Mouse (Mus musculus) cerebellum, adult (tissue): Measurements from ENCODE around the gene Glt8d2.
"Not testable (repeated sequence)": the region's sequence is repeated elsewhere in the genome, so short reads cannot be mapped to it uniquely, and the experiment has no call there.

Experiments
- ATAC-seq: cut with Nextera tagmentation; 2 replicates; pipeline ENCODE4 v1.9.2; 2017; ENCODE audit warnings: mild to moderate bottlenecking, moderate library complexity, mixed read lengths; ENCODE audit not compliant: insufficient number of reproducible peaks, low FRiP score, low TSS enrichment

Glt8d2 gene

GRCm38 (mm10) chr10:82647205-82647811 lies 43.1 kb downstream of the Glt8d2 start:
- ATAC-seq: no peak

- ATAC-seq: no peak
These were observed 44.4 kb downstream of the Glt8d2 start for GRCm38 (mm10) chr10:82646083-82646482.

GRCm38 (mm10) chr10:82641481-82641880 lies 49.0 kb downstream of the Glt8d2 start:
- no peak for ATAC-seq

GRCm38 (mm10) chr10:82639032-82639698 lies 51.3 kb downstream of the Glt8d2 start:
- no peak for ATAC-seq

GRCm38 (mm10) chr10:82636321-82636720 lies 54.1 kb downstream of the Glt8d2 start:
- no peak for ATAC-seq

- no peak for ATAC-seq
These were observed 56.1 kb downstream of the Glt8d2 start for GRCm38 (mm10) chr10:82634348-82634747.

GRCm38 (mm10) chr10:82632496-82633280 lies 57.8 kb downstream of the Glt8d2 start:
- no peak for ATAC-seq

- no peak for ATAC-seq
These were observed 59.3 kb downstream of the Glt8d2 start for GRCm38 (mm10) chr10:82631133-82631532.

GRCm38 (mm10) chr10:82630497-82630896 lies 60.0 kb downstream of the Glt8d2 start:
- ATAC-seq: no peak

GRCm38 (mm10) chr10:82629586-82630255 lies 60.7 kb downstream of the Glt8d2 start, which contains the start of gene Tdg:
TSS of gene Tdg (plus strand) at chr10:82629828.
- peak; percentile 91 for ATAC-seq

- ATAC-seq: no peak; the same call in 1 of the 2 replicates
These were observed 61.3 kb downstream of the Glt8d2 start for GRCm38 (mm10) chr10:82629111-82629585.

- ATAC-seq: not testable (repeated sequence)
These were observed 66.9 kb downstream of the Glt8d2 start for GRCm38 (mm10) chr10:82623553-82623932.

- peak; percentile 82 for ATAC-seq
These were observed 67.5 kb downstream of the Glt8d2 start, which contains the start of gene 1190007I07Rik for GRCm38 (mm10) chr10:82622671-82623552. TSS of gene 1190007I07Rik (minus strand) at chr10:82623228.

- no peak for ATAC-seq
These were observed 68.2 kb downstream of the Glt8d2 start for GRCm38 (mm10) chr10:82622235-82622634.
